In the genomic region with DNA sequence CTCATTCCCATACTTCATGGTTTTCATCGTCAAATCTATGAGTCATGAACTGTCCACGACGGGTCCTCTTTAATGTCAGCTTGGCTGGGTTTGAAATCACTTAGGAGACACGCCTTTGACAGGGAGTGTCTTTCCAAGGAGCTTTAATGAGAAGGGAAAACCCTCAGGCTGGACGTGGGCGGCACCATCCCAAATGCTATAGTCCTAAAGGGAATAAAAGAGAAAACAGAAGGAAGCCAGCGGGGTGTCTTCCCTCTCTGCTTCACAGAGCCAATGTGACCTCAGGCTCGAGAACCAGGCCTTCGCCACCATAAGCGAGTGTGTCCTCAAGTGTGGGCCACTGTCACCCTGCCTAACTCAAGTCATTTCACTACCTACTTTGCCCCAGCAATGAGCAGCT, we compare ENCODE assay signal across 13 mouse cellular contexts.
"Had no signal": no experiment of that assay in that cellular context is flagged by ENCODE, and none has a peak within 500 bp of the region (broad histone marks: within the 10 kb centered on the region; RNA-seq: fewer than 3 reads in every experiment).

No protein-coding gene starts in this region.

- H3K4me2 ChIP-seq: lung, embryonic 14.5 days; midbrain, embryonic 11.5 days; midbrain, embryonic 13.5 days; midbrain, embryonic 15.5 days; neural tube, embryonic 12.5 days; stomach, embryonic 15.5 days had no signal

- H3K4me3 ChIP-seq: midbrain, embryonic 13.5 days; midbrain, embryonic 15.5 days; neural tube, embryonic 12.5 days; stomach, embryonic 15.5 days had no signal

- ATAC-seq: midbrain, embryonic 13.5 days; midbrain, embryonic 15.5 days had no signal

- H3K4me1 ChIP-seq: midbrain, embryonic 13.5 days; midbrain, embryonic 15.5 days; neural tube, embryonic 12.5 days; stomach, embryonic 15.5 days had no signal

- H3K36me3 ChIP-seq: midbrain, embryonic 13.5 days; midbrain, embryonic 15.5 days; neural tube, embryonic 12.5 days; stomach, embryonic 15.5 days had no signal

- H3K27me3 ChIP-seq: midbrain, embryonic 13.5 days; midbrain, embryonic 15.5 days; neural tube, embryonic 12.5 days; stomach, embryonic 15.5 days had no signal

- H3K27ac ChIP-seq: midbrain, embryonic 13.5 days; midbrain, embryonic 15.5 days; neural tube, embryonic 12.5 days; stomach, embryonic 15.5 days; stomach, postnatal 0 days had no signal

- H3K9me3 ChIP-seq: midbrain, embryonic 13.5 days; midbrain, embryonic 15.5 days; neural tube, embryonic 12.5 days; stomach, embryonic 15.5 days had no signal

- DNase-seq: lung, adult 18-20 months; lung, embryonic 14.5 days; lung, postnatal 10 days; lung, postnatal 4 days; right cerebral cortex, postnatal 14 days; thymus, adult 2 months; thymus, postnatal 25 days had no signal
